Mouse (Mus musculus) G1E (cell line): ENCODE measurements around the gene Cdkn1c. TPM values are rescaled to one million over a fixed set of nuclear protein-coding genes. Genes with fewer than 3 reads are reported as not detected.

Experiments used
- ATAC-seq: 2 replicates; pipeline ENCODE4 v1.8.0; 2016; ENCODE audit warnings: mild to moderate bottlenecking; ENCODE audit not compliant: insufficient number of reproducible peaks, poor library complexity, low FRiP score, severe bottlenecking; ENCODE audit errors: extremely low read depth
- DNase-seq: peaks from one replicate; pipeline ENCODE4 v3.0.0; 2012; ENCODE audit warnings: low spot score
- H3K27me3 ChIP-seq: 2 replicates; pipeline ENCODE4 v1.6.1; 2012; ENCODE audit warnings: mild to moderate bottlenecking, low read length, inconsistent platforms; ENCODE audit not compliant: insufficient read depth
- H3K36me3 ChIP-seq: replicated peaks from 2 replicates; pipeline ENCODE3; 2012; ENCODE audit warnings: mild to moderate bottlenecking, inconsistent platforms
- H3K4me1 ChIP-seq: 2 replicates; pipeline ENCODE4 v1.6.1; 2012; ENCODE audit warnings: low read depth, low read length, inconsistent platforms, mixed read lengths; ENCODE audit not compliant: insufficient read depth
- H3K4me3 ChIP-seq: 2 replicates; pipeline ENCODE4 v1.5.1; 2012; ENCODE audit warnings: low read depth, mild to moderate bottlenecking, inconsistent platforms, low read length, moderate library complexity, mixed read lengths
- H3K9me3 ChIP-seq: replicated peaks from 2 replicates; pipeline ENCODE4 v1.6.1; 2012; ENCODE audit warnings: inconsistent platforms
- CTCF ChIP-seq: IDR thresholded peaks from 2 replicates; pipeline ENCODE4 v1.5.1; 2012; ENCODE audit warnings: low read depth, low read length, inconsistent platforms, mixed read lengths
- GATA1 ChIP-seq: IDR thresholded peaks from 2 replicates; pipeline ENCODE4 v1.6.1; 2012; ENCODE audit warnings: borderline replicate concordance, low read length, inconsistent platforms, mixed read lengths
- GATA2 ChIP-seq: IDR thresholded peaks from 2 replicates; pipeline ENCODE4 v1.6.1; 2012; ENCODE audit warnings: low read depth, low read length, inconsistent platforms, borderline replicate concordance
- POLR2AphosphoS5 ChIP-seq: IDR thresholded peaks from 2 replicates; pipeline ENCODE4 v1.6.1; 2012; ENCODE audit warnings: low read depth, low read length, inconsistent platforms; ENCODE audit not compliant: insufficient replicate concordance
- TAL1 ChIP-seq: conservative IDR thresholded peaks from 2 replicates; pipeline ENCODE4 v1.6.1; 2012; ENCODE audit warnings: low read depth, low read length, inconsistent platforms, mixed read lengths
- polyA plus RNA-seq: library from polyadenylated mRNA; stranded (reverse); fragments of >175 nt; gene quantifications from 2 replicates; pipeline ENCODE4 v1.2.3, GENCODE M21; 2012
- total RNA-seq, 2 experiments: library from RNA; stranded (forward) in 1 of 2; stranded (reverse) in 1 of 2; fragments of 200-1000 nt in 1 of 2; fragments of >200 nt in 1 of 2; fragmentation: Nextera tagmentation in 1 of 2; gene quantifications; 2 replicates each; pipeline ENCODE4 v1.2.3; 2014 to 2017

Gene Cdkn1c
- total and polyA plus RNA-seq, 3 experiments: 0.03 TPM; not detected in 2

DNA sequence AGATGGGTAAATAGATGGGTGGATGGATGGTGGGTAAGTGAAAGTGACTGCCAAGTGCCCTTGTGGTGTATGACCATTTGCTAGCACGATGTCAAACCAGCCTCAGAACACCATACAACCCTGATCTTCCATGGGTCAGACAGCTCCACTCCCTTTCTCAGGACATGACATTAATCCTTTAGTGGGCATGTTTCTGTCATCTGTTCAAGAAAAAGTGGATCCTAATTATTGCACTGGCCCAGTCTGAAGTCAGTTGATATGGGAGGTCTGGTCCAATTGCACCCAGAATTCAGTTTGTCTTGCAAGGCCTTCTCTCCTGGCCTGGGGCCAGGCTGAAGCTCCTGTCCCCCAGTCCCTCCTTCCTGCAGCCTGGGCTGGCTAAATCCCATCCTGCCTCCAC lies 21.9 kb downstream of the Cdkn1c start:
- TF ChIP-seq CTCF (no peak), POLR2AphosphoS5 (no peak), TAL1 (no peak), GATA2 (no peak), GATA1 (no peak)
- Histone ChIP-seq H3K4me1 (no peaks in the 10 kb centered on the region), H3K9me3 (no peaks in the 10 kb centered on the region), H3K36me3 (no peaks in the 10 kb centered on the region), H3K27me3 (peaks cover 21% of the 10 kb centered on the region), H3K4me3 (no peak overlapping the region)
- no peak for DNase-seq
- no peak for ATAC-seq

GRCm38 (mm10) chr7:143437894-143438581 lies 22.8 kb downstream of the Cdkn1c start:
- Histone ChIP-seq H3K4me3 (no peak overlapping the region), H3K4me1 (no peaks in the 10 kb centered on the region), H3K36me3 (no peaks in the 10 kb centered on the region), H3K9me3 (no peaks in the 10 kb centered on the region), H3K27me3 (peaks cover 30% of the 10 kb centered on the region)
- no peak for ATAC-seq
- DNase-seq: no peak
- TF ChIP-seq POLR2AphosphoS5 (no peak), TAL1 (no peak), GATA1 (no peak), CTCF (no peak), GATA2 (no peak)

DNA sequence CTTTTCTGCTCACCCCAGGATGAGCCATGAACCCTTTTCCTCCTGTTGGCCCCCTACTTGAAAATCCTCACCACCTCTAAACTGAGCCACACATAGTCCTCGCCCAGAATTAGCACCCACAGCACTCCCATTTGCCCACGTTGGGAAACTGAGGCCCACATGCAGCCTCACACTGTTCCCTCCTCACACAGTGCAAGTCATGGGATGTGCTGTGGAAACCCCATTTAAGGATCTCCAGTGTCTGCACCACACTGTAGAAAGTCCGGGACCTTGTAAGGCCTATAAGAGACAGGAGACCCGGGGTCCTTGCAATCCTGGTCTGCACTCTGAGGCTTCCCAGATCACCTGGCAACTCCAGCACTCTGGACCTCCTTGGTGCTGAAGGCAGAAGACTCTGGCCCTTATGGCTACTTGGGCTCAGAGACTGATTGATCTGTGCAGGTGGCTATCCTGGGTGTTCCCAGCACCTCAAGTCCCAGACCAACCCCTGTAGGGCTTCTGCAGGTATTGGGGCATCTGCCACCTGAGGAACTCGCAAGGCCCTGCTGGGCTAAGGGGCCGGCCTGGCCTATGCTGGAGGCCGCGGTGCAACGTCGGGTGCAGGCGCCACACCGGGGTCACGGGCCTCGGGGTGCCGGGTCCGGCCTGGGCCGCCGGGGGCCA lies 23.5 kb downstream of the Cdkn1c start:
- Histone ChIP-seq H3K4me1 (no peaks in the 10 kb centered on the region), H3K36me3 (no peaks in the 10 kb centered on the region), H3K9me3 (no peaks in the 10 kb centered on the region), H3K27me3 (peaks cover 36% of the 10 kb centered on the region), H3K4me3 (no peak overlapping the region)
- ATAC-seq (no peak), DNase-seq (no peak)
- no peak for TF ChIP-seq GATA2
- TF ChIP-seq CTCF: no peak
- no peak for TF ChIP-seq TAL1
- TF ChIP-seq GATA1: no peak
- TF ChIP-seq POLR2AphosphoS5: no peak

DNA sequence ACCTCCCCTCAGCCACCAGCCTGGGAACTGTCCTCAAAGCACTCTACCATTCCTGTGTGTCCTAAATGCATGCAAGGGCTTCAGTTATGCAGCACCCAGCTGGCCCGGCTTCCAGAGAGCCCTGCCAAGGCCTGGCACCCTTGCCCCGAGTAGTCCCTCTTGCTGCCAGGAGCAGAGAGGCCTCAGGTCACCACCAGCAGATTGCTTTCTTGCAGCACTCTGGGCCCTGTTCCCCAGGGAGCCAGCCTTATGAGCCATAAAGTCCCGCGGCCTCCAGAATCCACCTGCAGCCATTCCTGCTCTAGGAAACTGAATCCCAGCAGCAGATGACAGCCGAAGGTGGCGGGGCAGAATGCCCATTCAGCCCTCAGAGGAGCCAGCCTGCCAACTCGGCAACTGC lies 27.5 kb downstream of the Cdkn1c start:
- no peaks in the 10 kb centered on the region for H3K9me3 ChIP-seq

GRCm38 (mm10) chr7:143432631-143433030 lies 28.2 kb downstream of the Cdkn1c start:
- no peaks in the 10 kb centered on the region for H3K4me1 ChIP-seq
- no peaks in the 10 kb centered on the region for H3K36me3 ChIP-seq
- ATAC-seq (no peak), DNase-seq (no peak)
- TF ChIP-seq TAL1: no peak
- no peak for TF ChIP-seq GATA2
- no peak for TF ChIP-seq POLR2AphosphoS5
- no peak for TF ChIP-seq CTCF
- H3K4me3 ChIP-seq: no peak overlapping the region
- peaks cover 42% of the 10 kb centered on the region for H3K27me3 ChIP-seq
- no peaks in the 10 kb centered on the region for H3K9me3 ChIP-seq

More for the DNA sequence above, 27.5 kb downstream of the Cdkn1c start:
- H3K4me1 ChIP-seq: no peaks in the 10 kb centered on the region
- H3K36me3 ChIP-seq: no peaks in the 10 kb centered on the region
- DNase-seq: no peak
- TF ChIP-seq GATA1: no peak
- peaks cover 42% of the 10 kb centered on the region for H3K27me3 ChIP-seq
- no peak overlapping the region for H3K4me3 ChIP-seq
- no peak for ATAC-seq

- Histone ChIP-seq H3K27me3 (peaks cover 44% of the 10 kb centered on the region), H3K4me1 (no peaks in the 10 kb centered on the region), H3K9me3 (no peaks in the 10 kb centered on the region), H3K4me3 (no peak overlapping the region), H3K36me3 (no peaks in the 10 kb centered on the region)
- no peak for TF ChIP-seq POLR2AphosphoS5
- TF ChIP-seq GATA2: no peak
- no peak for TF ChIP-seq CTCF
- no peak for TF ChIP-seq TAL1
- no peak for TF ChIP-seq GATA1
- no peak for DNase-seq
- ATAC-seq: no peak
Observed at GRCm38 (mm10) chr7:143428814-143429499, 31.9 kb downstream of the Cdkn1c start.
